Mouse (Mus musculus): ENCODE results near the gene Zmiz2.

DNA sequence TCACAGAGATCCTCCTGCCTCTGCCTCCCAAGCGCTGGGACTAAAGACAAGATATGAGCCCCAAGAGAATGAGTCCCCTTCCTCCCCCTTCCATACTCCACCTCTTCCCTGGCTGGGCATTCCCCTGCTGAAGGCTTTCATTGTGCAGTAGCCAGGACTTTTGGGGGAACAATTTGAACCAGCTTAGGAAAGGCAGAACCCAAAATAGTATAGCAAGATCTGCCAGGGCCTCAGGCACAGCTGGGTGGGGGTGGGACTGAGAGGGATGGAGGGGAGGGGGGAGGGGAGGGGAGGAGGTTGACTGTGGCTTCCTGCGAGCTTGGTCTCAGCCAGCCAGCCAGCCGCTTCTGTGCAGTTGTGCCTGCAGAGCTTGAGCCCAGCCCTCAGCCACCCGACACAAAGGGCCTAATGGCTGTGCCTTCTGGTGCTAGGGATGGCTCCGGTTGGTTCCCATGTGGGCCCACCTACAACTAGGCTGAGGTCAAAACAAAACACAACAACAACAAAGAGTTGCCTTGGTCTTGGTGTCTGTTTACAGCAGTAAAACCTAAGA lies 21.3 kb downstream of the Zmiz2 start:
- no peak for TF ChIP-seq CTCF (conservative IDR thresholded peaks at IDR 0.05; ENCODE audit: insufficient read depth, insufficient read length, low read depth, low read length)
- no peak for TF ChIP-seq POLR2A (IDR thresholded peaks at IDR 0.05; ENCODE audit: low read depth, low read length)
